Mouse (Mus musculus) CD4-positive, CD25-positive, alpha-beta regulatory T cell, adult 4 months (primary cell): ENCODE data around the gene Ikzf2. TPM values are rescaled to one million over a fixed set of nuclear protein-coding genes. Genes with fewer than 3 reads are reported as not detected.

ENCODE experiments used
- ATAC-seq: one replicate; pipeline ENCODE4 v1.8.0; 2017
- polyA plus RNA-seq, 2 experiments: library from polyadenylated mRNA; unstranded; fragments of 100-300 nt; shearing (Covaris generic); gene quantifications; one replicate each; pipeline ENCODE4 v1.2.1; 2017

Gene Ikzf2
- polyA plus RNA-seq, 2 experiments from 2014 or later: 591 to 626 TPM

- no peak for ATAC-seq
Measured at GRCm38 (mm10) chr1:69659779-69660178, 27.3 kb downstream of the Ikzf2 start.

- no peak for ATAC-seq
Measured at GRCm38 (mm10) chr1:69658051-69658450, 29.0 kb downstream of the Ikzf2 start.

- peak; percentile 47 for ATAC-seq
Measured at GRCm38 (mm10) chr1:69657455-69657854, 29.6 kb downstream of the Ikzf2 start.

- ATAC-seq: peak; percentile 13
Measured at GRCm38 (mm10) chr1:69656929-69657328, 30.1 kb downstream of the Ikzf2 start.

- no peak for ATAC-seq
Measured at GRCm38 (mm10) chr1:69656047-69656782, 30.8 kb downstream of the Ikzf2 start.

- ATAC-seq: peak; percentile 12
Measured at GRCm38 (mm10) chr1:69655368-69655767, 31.7 kb downstream of the Ikzf2 start.

- ATAC-seq: peak; percentile 7
Measured at GRCm38 (mm10) chr1:69654955-69655354, 32.1 kb downstream of the Ikzf2 start.

- peak; percentile 33 for ATAC-seq
Measured at GRCm38 (mm10) chr1:69653419-69653818, 33.6 kb downstream of the Ikzf2 start.

- ATAC-seq: no peak
Measured at GRCm38 (mm10) chr1:69643138-69643537, 43.9 kb downstream of the Ikzf2 start.

GRCm38 (mm10) chr1:69641986-69642385 lies 45.1 kb downstream of the Ikzf2 start:
- no peak for ATAC-seq

- ATAC-seq: peak; percentile 24
Measured at GRCm38 (mm10) chr1:69638321-69638720, 48.7 kb downstream of the Ikzf2 start.

GRCm38 (mm10) chr1:69637907-69638306 lies 49.1 kb downstream of the Ikzf2 start:
- peak; percentile 33 for ATAC-seq

- ATAC-seq: no peak
Measured at GRCm38 (mm10) chr1:69634259-69634658, 52.8 kb downstream of the Ikzf2 start.

- no peak for ATAC-seq
Measured at GRCm38 (mm10) chr1:69630508-69630907, 56.5 kb downstream of the Ikzf2 start.

GRCm38 (mm10) chr1:69629513-69629912 lies 57.5 kb downstream of the Ikzf2 start:
- no peak for ATAC-seq

- ATAC-seq: no peak
Measured at GRCm38 (mm10) chr1:69612076-69612475, 75.0 kb downstream of the Ikzf2 start.

GRCm38 (mm10) chr1:69611204-69611725 lies 75.8 kb downstream of the Ikzf2 start:
- no peak for ATAC-seq

- ATAC-seq: no peak
Measured at GRCm38 (mm10) chr1:69610791-69611190, 76.3 kb downstream of the Ikzf2 start.

- peak; percentile 46 for ATAC-seq
Measured at GRCm38 (mm10) chr1:69608846-69609245, 78.2 kb downstream of the Ikzf2 start.

GRCm38 (mm10) chr1:69606844-69607243 lies 80.2 kb downstream of the Ikzf2 start:
- ATAC-seq: no peak

- ATAC-seq: no peak
Measured at GRCm38 (mm10) chr1:69604213-69604612, 82.8 kb downstream of the Ikzf2 start.

- peak; percentile 25 for ATAC-seq
Measured at GRCm38 (mm10) chr1:69600954-69601353, 86.1 kb downstream of the Ikzf2 start.

- peak; percentile 46 for ATAC-seq
Measured at GRCm38 (mm10) chr1:69599074-69599772, 87.8 kb downstream of the Ikzf2 start.

- no peak for ATAC-seq
Measured at GRCm38 (mm10) chr1:69591889-69592288, 95.2 kb downstream of the Ikzf2 start.
